Mouse (Mus musculus) lung, adult 2 months (tissue): ENCODE measurements around the gene Gna13.

ENCODE experiments used
- CTCF ChIP-seq: fragments of 200-500 bp; IDR thresholded peaks from 2 replicates; pipeline ENCODE4 v1.5.1; 2011; ENCODE audit warnings: mild to moderate bottlenecking, low read length, control low read depth; ENCODE audit not compliant: insufficient read depth
- POLR2A ChIP-seq: fragments of 200-500 bp; IDR thresholded peaks from 2 replicates; pipeline ENCODE4 v1.6.1; 2011; ENCODE audit warnings: low read depth, mild to moderate bottlenecking, control low read depth, low read length, borderline replicate concordance; ENCODE audit errors: extremely low read depth

DNA sequence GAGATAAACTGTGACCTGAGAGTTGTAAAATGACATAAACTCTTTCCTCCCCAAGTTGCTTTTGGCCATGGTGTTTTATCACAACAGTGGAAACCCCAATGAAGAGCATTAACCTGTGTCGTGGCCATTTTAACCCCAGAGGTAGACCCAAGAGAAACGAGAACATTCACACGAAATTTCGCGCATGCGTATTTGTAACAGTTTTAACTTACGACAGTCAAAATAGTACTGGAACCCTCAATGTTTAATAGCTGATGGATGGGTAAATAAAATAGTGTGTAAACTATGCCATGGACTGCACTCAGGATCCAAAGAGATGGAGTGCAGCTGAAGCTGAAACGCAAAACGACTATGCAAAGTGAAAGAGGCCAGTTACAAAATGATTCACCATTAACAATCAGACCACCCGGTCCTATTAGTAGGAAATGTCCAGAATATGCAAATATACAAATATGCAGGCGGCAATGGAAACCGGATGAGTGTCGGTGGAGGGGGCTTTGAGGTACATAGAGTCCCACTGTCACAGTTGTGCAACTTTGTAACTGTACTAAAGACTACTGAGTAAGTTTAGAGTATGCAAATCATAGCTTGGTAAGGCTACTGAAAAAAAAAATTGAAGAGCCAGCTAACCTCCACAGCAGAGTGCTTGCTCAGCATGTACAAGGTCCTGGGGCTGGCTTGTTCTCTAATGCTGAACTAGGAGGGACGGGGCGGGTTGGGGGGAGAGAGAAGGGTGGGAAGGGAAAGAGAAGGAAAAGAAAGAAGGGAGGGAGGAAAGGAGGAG is 47.8 kb downstream of the Gna13 start:
- TF ChIP-seq CTCF (no peak), POLR2A (no peak)
